Mouse (Mus musculus) liver, postnatal 0 days (tissue): ENCODE data around the gene Tnfrsf21. TPM values are rescaled to one million over a fixed set of nuclear protein-coding genes. Genes with fewer than 3 reads are reported as not detected.
A peak's percentile ranks its signal among the peaks of the same experiment; 100 is the strongest.

Experiments used
- ATAC-seq: fragments of 200-750 bp; cut with Nextera tagmentation; 2 replicates; pipeline ENCODE4 v1.8.0; 2017; ENCODE audit warnings: mild to moderate bottlenecking, moderate library complexity
- DNase-seq: peaks from one replicate; pipeline ENCODE4 v3.0.0-alpha.2; 2016
- H3K27ac ChIP-seq: fragments of 300-500 bp; sonication (generic); 2 replicates; pipeline ENCODE4 v1.5.1; 2014; ENCODE audit warnings: antibody characterized with exemption, moderate library complexity, mild to moderate bottlenecking, low read depth
- H3K27me3 ChIP-seq: fragments of 300-500 bp; sonication (generic); 2 replicates; pipeline ENCODE4 v1.6.1; 2014; ENCODE audit warnings: low read length, control low read depth, mixed read lengths; ENCODE audit not compliant: insufficient read depth
- H3K36me3 ChIP-seq: fragments of 300-500 bp; sonication (generic); replicated peaks from 2 replicates; pipeline ENCODE4 v1.6.1; 2014; ENCODE audit warnings: mild to moderate bottlenecking, control low read depth, low read length, moderate library complexity, mixed read lengths; ENCODE audit not compliant: insufficient read depth
- H3K4me1 ChIP-seq: fragments of 300-500 bp; sonication (generic); 2 replicates; pipeline ENCODE4 v1.6.1; 2014; ENCODE audit warnings: antibody characterized with exemption, mild to moderate bottlenecking, control low read depth; ENCODE audit not compliant: insufficient read depth
- H3K4me2 ChIP-seq: fragments of 300-500 bp; sonication (generic); 2 replicates; pipeline ENCODE4 v1.6.1; 2014; ENCODE audit warnings: low read depth, mild to moderate bottlenecking, low read length, moderate library complexity, mixed read lengths
- H3K4me3 ChIP-seq: fragments of 300-500 bp; sonication (generic); 2 replicates; pipeline ENCODE4 v1.5.1; 2014; ENCODE audit warnings: low read depth, low read length
- H3K9ac ChIP-seq: fragments of 300-500 bp; sonication (generic); replicated peaks from 2 replicates; pipeline ENCODE4 v1.6.1; 2014; ENCODE audit warnings: mild to moderate bottlenecking, moderate library complexity
- H3K9me3 ChIP-seq: fragments of 300-500 bp; sonication (generic); 2 replicates; pipeline ENCODE4 v1.6.1; 2016; ENCODE audit warnings: mild to moderate bottlenecking, control low read depth, low read length, mixed read lengths
- CTCF ChIP-seq: sonication (generic); IDR thresholded peaks from 2 replicates; pipeline ENCODE4 v1.5.1; 2016; ENCODE audit warnings: antibody characterized with exemption, low read depth
- EP300 ChIP-seq: IDR thresholded peaks from 2 replicates; pipeline ENCODE4 v1.6.1; 2016; ENCODE audit warnings: antibody characterized with exemption, low read depth, mild to moderate bottlenecking
- WGBS: fragments of 180-500 bp; shearing (Covaris S2); extraction: QIAGEN DNeasy Blood & Tissue Kit; methylation state at CpG from one replicate; pipeline ENCODE4 v1.1.7; 2014; ENCODE audit not compliant: insufficient replicate concordance; 5-methylcytosine and 5-hydroxymethylcytosine counted together
- polyA plus RNA-seq: library from polyadenylated mRNA; unstranded; fragments of >200 nt; fragmentation: Nextera tagmentation; extraction: Ambion mirVana; gene quantifications from 2 replicates; pipeline ENCODE4 v1.2.1, GENCODE M21; 2015

Tnfrsf21 gene
- polyA plus RNA-seq, 1 experiment from 2014 or later: 15.4 TPM

DNA sequence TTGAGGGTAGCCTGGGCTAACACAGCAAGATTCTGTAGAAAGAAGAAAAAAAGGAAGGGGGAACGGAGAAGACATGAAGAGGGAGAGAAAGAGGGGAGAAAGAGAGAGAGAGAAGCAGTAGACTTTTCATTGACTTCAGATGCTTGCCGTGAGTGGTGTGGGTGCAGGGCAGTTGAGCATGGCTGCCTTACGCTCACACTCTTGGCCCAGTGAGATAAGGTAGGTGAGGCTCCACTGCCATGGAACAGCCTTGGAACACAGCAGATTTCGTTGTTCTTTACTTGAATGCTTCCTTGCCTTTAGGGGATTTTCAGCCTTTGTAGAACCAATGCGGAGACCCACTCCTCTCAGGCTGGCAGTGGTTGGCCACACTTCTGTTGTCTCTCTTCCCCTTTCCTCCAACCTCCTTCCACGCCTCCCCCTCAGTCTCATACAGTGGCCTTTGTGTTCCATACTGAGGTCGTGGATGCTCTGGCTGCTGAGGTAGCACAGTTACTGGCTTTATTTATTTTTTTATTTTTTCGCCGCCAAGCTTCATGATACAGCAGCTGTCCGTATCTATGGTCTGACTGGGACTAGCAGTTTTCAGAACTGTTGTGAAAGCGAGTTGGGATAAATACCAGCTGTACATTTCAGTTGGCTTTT, 55.9 kb downstream of the Tnfrsf21 start:
- H3K4me3 ChIP-seq: no peak overlapping the region
- DNase-seq (no peak), ATAC-seq (peak; percentile 48)
- no peak overlapping the region; the same call in 1 of the 2 replicates for H3K9ac ChIP-seq
- 67% methylated on average over 11 of the region's 11 CpGs for WGBS
- H3K27ac ChIP-seq: peak overlapping the region; percentile 31; the same call in 1 of the 2 replicates
- no peaks in the 10 kb centered on the region for H3K27me3 ChIP-seq
- H3K36me3 ChIP-seq: peaks cover 21% of the 10 kb centered on the region
- H3K9me3 ChIP-seq: no peaks in the 10 kb centered on the region
- H3K4me1 ChIP-seq: peaks cover 27% of the 10 kb centered on the region
- TF ChIP-seq EP300: no peak
- no peak for TF ChIP-seq CTCF
- H3K4me2 ChIP-seq: 0 out of 2 replicates have a peak overlapping the region, but pooled peaks have one; percentile 24

GRCm38 (mm10) chr17:43072787-43073148, 56.4 kb downstream of the Tnfrsf21 start:
- Histone ChIP-seq H3K27me3 (no peaks in the 10 kb centered on the region), H3K36me3 (peaks cover 19% of the 10 kb centered on the region), H3K9me3 (no peaks in the 10 kb centered on the region), H3K4me1 (peaks cover 32% of the 10 kb centered on the region), H3K4me2 (no peak overlapping the region), H3K9ac (no peak overlapping the region), H3K27ac (no peak overlapping the region), H3K4me3 (no peak overlapping the region)
- ATAC-seq: no peak
- TF ChIP-seq CTCF (no peak), EP300 (no peak)
- DNase-seq: no peak
- 74% methylated on average over 5 of the region's 5 CpGs for whole genome bisulfite sequencing

- no peak for DNase-seq
- 82% methylated on average over 5 of the region's 5 CpGs for WGBS
These were observed 58.0 kb downstream of the Tnfrsf21 start for GRCm38 (mm10) chr17:43074391-43074790.

DNA sequence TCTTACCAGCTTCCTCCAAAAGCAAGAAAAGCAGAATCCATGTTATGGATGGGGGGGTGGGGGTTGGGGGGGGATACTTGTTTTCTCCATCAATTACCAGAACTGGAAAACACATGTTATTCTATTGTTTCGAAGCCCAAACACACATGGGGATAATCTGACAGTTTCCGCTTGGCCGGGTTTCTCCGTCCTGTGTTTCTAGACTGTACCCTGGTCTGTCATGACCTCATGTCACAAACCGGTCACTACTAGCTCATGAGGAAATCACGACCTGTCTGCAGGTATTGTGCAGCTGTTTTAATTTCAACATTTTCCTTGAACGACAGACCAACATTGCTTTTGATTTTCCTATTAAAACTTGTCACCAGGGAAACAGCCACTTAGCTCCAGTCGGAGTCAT, 58.7 kb downstream of the Tnfrsf21 start:
- TF ChIP-seq CTCF (no peak), EP300 (no peak)
- 82% methylated on average over 8 of the region's 8 CpGs for WGBS
- Histone ChIP-seq H3K4me2 (no peak overlapping the region), H3K9me3 (no peaks in the 10 kb centered on the region), H3K27me3 (no peaks in the 10 kb centered on the region), H3K27ac (peak overlapping the region; percentile 59; the same call in 1 of the 2 replicates), H3K4me3 (no peak overlapping the region), H3K36me3 (peaks cover 6% of the 10 kb centered on the region), H3K4me1 (peaks cover 33% of the 10 kb centered on the region), H3K9ac (no peak overlapping the region)
- DNase-seq (no peak), ATAC-seq (no peak)

More at GRCm38 (mm10) chr17:43074391-43074790, 58.0 kb downstream of the Tnfrsf21 start:
- H3K4me2 ChIP-seq: no peak overlapping the region
- H3K36me3 ChIP-seq: peaks cover 11% of the 10 kb centered on the region
- no peak for TF ChIP-seq CTCF
- no peak overlapping the region for H3K4me3 ChIP-seq
- H3K27ac ChIP-seq: no peak overlapping the region
- no peaks in the 10 kb centered on the region for H3K27me3 ChIP-seq
- H3K9me3 ChIP-seq: no peaks in the 10 kb centered on the region
- H3K9ac ChIP-seq: no peak overlapping the region
- ATAC-seq: no peak
- H3K4me1 ChIP-seq: peaks cover 33% of the 10 kb centered on the region

- WGBS: 41% methylated on average over 8 of the region's 8 CpGs
- H3K27me3 ChIP-seq: no peaks in the 10 kb centered on the region
- H3K9ac ChIP-seq: 0 out of 2 replicates have a peak overlapping the region, but pooled peaks have one; percentile 1
- ATAC-seq (0 out of 2 replicates have a peak, but pooled peaks have one; percentile 24), DNase-seq (no peak)
- peaks cover 35% of the 10 kb centered on the region for H3K4me1 ChIP-seq
- H3K4me3 ChIP-seq: no peak overlapping the region
- H3K27ac ChIP-seq: peak overlapping the region; percentile 59
- H3K9me3 ChIP-seq: no peaks in the 10 kb centered on the region
- TF ChIP-seq CTCF (no peak), EP300 (no peak)
- H3K4me2 ChIP-seq: peak overlapping the region; percentile 7; the same call in 1 of the 2 replicates
- H3K36me3 ChIP-seq: peaks cover under 1% of the 10 kb centered on the region; the same call in 1 of the 2 replicates
These were observed 59.6 kb downstream of the Tnfrsf21 start for GRCm38 (mm10) chr17:43075937-43076336.

DNA sequence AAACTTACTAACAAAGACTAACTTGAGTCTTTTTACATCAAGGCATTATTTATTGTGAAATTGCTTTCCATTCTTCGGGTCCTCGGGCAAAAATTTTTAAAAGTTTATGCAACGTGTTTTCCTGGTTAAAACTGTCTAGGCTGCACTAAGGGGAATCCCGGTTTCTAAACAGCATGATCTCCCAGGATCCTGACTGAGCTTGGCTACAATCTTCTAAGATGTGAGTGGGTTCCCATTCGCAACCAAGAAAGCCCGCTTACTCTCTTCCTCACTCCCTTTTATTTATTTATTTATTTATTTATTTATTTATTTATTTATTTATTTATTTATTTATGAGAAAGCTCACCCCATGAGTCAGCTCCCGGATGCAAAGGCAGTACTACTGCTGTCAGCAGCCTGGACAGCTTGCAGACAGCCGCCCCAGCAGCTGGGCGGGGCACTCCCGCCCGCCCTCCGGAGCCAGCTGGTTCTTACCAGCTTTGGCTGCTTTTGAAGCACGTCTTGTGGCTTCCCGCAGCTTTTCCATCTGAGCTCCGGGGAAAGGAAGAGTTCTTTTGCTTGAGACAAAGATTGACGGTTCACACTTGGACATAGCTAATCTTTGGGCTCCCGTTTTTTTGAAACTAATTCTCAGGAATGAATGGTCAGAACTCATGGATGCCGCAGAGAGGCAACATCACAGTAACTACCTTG, 60.6 kb downstream of the Tnfrsf21 start:
- WGBS: 38% methylated on average over 18 of the region's 18 CpGs
- H3K4me2 ChIP-seq: peak overlapping the region; percentile 57
- peak overlapping the region; percentile 65 for H3K9ac ChIP-seq
- no peaks in the 10 kb centered on the region for H3K27me3 ChIP-seq
- ATAC-seq (peak; percentile 93), DNase-seq (peak; percentile 84)
- peak overlapping the region; percentile 59 for H3K27ac ChIP-seq
- no peaks in the 10 kb centered on the region for H3K9me3 ChIP-seq
- peaks cover 38% of the 10 kb centered on the region for H3K4me1 ChIP-seq
- TF ChIP-seq CTCF: no peak
- peak; percentile 89 for TF ChIP-seq EP300
- peak overlapping the region; percentile 32; the same call in 1 of the 2 replicates for H3K4me3 ChIP-seq
- H3K36me3 ChIP-seq: no peaks in the 10 kb centered on the region; the same call in 1 of the 2 replicates
